Mouse (Mus musculus) embryo, embryonic 10 days (tissue): ENCODE results near the gene 4930523C07Rik.

Experiments used
- DNase-seq: peaks from one replicate; pipeline ENCODE4 v3.0.0-alpha.2; 2015; ENCODE audit warnings: low spot score

Gene 4930523C07Rik

DNA sequence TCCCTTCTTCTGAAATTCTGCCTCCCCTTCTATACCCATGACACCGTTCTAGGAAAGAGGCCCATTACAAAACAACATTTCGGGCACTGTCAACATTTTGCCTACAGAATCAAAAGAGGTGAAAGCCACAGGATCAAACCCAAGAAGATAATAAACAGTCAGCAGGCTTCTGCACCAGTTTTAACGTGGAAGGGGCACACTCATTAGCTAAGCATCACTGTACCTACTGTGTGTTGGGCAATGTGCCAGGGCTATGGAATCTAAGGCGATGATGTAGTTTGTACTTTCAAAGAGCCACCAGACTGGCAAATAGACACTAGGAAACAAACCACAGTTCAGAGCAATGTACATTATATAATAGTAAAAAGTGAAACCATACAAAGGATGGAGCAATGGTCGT is 1.8 kb downstream of the 4930523C07Rik start:
- DNase-seq, result no peak

DNA sequence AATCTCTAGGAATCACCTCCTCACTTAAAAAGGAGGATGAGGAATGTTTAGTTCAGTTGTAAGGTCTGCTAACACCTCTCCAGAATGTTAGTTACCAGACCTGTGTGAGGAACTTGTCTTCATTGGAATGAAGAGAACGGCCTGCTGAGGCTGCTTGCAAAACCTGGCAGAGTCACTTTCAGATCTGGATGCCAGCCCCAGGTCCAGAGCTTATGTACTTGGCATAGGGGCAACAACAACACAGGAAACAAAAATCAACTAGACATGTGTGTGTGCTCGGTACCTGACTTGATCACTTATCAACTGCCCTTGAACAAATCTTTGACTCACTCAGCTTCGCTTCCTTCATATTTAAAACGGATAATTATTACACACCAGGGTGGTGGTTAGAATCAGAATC is 2.6 kb downstream of the 4930523C07Rik start:
- no peak for DNase-seq

DNA sequence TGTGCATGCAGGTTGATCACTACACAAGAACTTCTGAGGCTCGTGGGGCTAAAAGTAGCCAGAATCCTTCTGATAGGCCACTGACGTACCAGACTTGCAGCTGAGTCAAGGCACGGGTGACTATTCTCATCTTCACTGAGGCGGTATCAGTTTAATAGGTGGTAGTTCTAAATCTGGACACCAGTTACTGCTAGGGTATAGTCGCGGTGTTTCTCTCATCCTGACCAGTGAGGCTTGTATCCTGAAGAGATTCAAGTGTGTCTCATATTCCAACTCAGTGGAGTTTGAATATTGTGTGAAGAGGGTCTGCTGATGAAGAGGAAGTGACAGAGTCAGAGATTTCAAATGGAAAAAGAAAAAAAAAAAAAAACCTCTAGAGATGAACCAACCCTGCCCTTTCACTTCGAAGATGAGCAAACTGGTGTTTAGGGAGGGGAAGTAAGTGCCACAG is 3.3 kb downstream of the 4930523C07Rik start:
- DNase-seq, result no peak

DNA sequence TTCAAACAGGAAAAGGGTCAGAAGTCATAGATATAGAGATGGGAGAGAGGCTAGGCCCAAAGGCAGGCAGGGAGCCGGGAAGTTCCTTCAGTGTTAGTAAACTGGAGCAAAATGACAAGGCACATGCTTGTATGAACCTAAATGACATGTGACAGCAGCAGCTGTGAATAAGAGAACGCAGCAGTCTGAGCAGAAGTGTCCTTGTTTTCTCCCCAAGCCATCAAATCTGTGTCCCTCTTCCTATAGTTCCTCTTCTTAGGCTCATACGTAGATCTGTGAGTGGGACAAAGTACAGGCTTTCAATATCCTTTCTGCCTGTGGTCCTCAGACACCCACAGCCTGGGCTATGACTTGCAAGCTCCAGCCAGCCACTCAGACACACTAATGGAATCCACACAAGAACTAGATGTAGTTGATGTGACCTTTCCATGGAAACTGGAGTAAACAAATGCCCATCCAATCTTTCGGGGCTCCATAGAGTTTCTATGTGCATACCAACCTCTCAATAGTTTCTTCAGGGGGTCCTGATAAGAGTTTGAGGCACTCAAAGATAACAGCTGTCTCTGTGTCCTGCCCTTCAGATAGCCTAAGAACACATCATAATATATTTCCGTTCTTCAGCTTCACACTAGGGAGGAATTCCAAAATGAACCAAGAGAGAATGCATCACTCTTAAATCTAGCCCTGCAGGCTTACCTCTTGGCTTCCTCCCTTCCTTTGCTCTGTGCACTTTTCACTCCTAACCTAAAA is 5.1 kb downstream of the 4930523C07Rik start:
- no peak for DNase-seq

DNA sequence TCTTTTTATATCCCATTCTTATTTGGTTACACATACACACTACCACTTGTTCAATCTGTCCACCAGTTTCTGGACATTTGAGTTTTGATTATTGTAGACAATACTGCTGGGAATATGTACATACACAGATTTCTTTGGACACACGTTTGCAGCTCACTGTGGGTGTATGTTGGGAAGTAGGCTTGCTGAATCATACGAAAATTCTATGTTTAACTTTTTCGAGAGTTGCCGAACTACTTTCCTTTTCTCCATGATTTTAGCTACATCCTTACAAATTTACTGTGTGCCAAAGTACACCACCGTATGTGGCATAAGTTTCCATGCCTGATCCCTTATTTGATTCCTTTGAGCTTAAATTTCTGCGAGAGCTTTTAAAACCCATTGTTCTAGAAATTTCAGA is 6.7 kb downstream of the 4930523C07Rik start:
- DNase-seq, result no peak

DNA sequence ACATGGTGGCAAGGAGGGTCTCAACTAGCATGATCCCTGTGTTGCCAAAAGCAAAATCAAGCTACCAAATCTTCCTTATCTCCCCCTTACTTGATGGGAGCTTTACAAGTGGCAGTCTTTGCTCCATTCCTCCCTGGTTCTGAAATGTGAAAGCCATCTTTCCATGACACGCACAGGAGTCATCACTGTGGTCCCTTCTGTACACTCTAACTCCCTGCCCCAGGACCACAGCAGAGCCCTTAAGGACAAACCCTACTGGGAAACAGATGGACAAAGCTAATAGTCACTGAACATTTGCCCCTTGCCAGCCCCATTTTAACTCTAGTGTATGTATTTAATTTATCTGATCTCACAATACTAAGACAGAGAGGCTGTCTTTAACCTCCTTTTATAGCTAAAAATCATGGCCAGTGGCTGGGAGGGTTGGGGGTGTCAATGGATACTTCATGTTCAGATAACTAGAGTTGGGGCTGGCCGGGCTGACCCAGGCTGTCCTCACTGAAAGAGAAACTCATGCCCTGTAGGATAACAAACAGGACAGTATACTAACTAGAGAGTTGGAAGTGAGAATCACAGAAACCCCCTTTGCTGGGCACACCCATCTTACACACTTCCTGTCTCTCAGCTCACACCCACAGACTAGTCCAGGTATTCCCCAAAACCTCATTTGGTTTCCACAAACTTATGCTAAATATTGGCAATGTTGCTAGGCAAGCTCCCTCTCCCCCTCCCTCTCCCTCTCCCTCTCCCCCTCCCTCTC is 8.6 kb downstream of the 4930523C07Rik start:
- DNase-seq, result no peak

DNA sequence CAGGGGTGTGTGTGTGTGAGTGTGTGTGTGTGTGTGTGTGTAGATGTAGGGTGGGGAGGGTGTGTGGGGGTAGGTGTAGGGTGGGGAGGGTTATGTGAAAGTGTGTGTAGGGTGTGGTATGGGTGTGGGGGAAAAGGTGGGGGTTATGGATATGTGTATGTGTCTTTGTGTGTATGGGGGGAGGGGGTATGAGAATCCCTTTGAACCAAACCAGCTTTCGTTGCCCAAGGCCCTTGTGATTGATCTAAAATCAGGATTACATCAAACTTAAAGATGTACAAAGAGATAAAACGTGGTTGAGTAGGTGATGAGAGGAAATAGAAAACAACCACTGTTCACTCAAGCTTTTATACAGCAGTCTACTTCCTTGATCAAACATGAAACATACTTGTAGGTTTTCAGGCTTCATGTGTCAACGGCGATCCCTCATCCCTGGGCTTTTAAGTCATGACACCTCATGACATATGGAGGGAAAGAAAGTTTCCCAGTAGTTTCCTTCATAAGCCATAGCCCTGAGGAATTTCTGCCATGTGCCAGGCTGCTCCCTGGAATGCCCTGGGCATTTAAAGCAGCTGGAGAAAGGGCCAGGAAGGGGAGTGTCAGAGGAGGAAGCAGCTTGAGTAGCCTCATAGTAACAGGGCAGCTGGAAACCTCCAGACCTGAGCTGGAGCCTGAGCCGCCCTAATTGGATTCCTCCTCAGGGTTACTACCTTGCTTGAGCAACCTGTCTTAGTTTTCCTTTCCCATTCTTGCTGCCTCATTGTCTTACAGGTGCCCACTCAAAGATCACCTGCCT is 9.5 kb downstream of the 4930523C07Rik start:
- no peak for DNase-seq

DNA sequence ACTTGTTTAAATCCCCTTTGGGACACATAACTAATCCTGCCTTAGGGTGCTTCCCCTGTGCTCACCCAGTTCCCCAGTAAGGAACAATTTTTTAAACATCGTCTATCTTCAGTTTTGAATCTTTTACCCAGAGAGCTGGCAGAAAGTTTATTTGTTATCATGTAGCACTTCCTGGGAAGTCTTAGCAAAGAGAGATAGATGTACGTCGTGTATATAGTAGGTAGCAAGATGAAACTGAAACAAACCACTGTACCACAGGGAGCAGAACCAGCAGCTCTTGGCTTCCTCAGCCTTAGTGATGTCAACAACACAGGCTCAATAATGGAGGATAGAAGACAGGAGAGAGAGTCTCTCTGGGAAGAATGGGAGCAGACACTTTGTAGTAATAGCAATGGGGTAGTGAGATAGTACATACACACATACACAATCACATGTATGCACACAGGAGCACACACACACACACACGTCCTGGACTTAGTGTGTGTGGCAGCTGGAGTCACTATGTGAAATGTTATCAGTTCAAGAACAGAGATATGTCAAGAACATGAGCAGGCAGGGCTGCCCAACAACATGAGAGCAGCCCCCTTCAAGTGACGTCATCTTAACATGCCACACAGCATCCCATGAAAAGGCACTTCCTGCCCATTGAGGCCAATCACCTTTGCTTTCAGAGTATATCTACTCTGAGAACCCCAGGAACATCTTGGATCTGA is 10.3 kb downstream of the 4930523C07Rik start:
- no peak for DNase-seq

DNA sequence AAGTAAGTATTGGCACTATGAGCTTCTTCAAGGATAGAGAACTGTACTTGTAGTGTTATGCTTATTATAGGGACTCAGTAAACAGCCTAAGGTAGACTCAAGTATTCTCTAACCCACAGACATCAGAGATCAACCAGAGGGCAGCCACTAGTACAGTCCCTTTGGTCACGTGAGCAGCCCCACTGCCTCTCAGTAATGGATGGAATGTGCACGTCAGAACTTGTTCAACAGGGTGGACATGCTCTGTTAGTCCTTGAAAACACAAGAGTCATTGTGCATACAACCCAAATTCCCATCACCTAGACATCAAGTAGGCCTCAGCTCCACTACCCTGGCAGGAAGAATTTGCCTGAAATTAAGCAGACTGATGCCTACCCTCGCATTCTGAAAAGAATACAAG is 13.5 kb downstream of the 4930523C07Rik start:
- no peak for DNase-seq

DNA sequence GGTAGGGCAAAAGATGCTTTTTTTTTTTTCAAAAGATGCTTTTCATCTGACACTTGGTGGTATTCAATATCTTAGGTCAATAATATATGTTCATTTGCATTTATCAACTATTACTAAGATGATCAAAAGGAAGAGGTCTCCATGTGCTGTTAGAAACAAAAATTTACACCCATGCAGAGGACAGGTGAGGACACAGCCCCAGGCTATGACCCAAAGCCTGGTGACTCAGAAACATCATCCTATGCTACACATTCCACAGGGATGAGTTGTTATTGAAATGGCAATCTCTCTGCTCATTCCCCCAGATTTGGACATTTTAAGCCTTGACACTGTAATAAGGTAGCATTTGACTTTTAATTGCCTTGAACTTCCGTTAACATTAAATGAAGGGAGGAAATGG is 15.7 kb downstream of the 4930523C07Rik start:
- no peak for DNase-seq

DNA sequence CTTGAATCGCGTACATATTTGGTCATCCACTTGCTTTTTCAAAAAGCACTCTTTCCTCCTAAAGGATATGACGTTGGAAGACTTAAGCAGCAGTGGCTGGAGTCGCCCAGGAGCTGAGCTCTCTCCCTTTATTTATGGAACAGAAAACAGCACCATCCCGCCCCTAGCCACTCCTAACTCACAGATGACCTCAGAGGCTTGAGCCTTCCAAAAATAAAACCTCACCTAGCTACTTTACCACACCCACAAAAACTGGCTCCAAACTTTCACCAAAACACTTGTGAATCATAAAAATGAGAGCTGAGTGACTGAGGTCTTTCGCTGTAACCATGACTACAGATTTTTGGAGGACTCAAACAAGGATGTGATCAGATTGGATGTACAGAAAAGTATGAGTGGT is 16.4 kb downstream of the 4930523C07Rik start:
- no peak for DNase-seq

DNA sequence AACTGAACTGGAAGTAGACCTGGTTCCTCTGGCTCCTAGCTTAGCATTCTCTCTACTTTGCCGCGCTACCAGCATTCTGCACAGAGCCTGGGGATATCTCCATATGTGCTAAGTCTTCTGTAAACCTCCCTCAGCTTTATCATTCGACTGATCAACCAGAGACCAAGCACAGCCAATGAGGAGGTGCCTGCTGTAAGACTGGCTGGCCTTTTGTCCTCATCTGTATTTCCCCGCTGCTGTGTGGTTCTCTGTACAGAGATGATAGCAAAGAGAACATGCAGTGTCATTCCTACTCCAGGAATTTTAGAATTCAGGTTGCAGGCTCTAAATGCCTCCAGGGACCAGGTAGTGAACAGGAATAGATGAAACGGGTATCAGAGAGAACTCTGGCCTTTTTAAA is 17.1 kb downstream of the 4930523C07Rik start:
- no peak for DNase-seq

DNA sequence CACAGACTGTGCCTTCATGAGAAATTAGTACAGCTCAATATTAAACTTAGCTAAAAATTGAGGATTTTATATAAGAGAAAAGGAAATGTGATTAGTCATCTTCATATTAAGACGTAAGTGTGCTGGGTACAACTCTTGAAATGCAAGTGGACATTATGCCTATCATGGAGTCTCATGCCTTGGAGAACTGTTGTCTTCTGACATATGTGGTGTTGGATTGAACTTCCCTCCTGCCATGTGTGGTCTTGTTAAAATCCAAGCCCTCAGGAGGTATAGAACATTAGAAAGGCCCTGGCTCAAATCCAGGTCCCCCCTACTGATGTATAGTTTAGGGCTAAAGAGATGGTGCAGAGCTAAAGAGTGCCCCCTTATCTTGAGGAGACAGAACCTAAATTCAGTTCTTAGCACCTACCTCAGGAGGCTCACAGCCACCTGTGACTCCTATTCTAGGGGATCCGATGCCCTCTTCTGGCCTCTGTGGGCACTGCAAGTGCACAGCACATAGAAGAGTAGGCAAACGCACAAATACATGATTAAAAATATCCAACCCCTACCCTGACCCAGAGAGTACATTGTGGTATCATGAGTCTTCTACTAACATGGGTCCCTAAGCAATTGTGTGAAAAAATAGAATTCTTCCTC is 17.7 kb downstream of the 4930523C07Rik start:
- DNase-seq, result peak; percentile 37

DNA sequence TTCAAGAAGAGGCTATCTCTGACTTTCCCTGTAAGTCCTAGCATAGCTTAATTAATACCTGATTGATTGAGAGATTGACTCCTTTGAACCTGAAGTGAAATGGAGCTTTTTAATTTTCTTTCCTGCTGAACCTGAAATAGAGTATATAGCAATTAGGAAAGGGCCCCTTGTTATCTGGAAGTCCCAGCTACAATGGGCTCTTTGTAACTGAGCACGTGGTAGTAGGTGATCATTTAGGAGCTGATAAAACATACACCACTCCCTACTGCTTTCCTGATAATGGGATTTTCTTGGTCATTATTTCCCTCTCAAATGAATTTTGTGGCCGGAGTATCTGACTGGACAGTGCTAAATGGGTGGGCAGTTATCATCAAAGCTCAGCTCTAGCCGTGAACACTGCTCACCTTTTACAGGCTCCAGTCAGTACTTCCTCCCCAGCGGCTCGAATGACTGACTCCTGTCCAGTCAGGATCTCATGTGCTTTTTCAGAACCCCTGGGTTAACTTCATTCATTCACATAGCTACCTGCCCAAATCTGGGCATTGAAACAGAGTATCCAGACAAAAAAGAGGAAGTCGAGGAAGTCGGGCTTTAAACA is 20.5 kb downstream of the 4930523C07Rik start:
- DNase-seq, result no peak

DNA sequence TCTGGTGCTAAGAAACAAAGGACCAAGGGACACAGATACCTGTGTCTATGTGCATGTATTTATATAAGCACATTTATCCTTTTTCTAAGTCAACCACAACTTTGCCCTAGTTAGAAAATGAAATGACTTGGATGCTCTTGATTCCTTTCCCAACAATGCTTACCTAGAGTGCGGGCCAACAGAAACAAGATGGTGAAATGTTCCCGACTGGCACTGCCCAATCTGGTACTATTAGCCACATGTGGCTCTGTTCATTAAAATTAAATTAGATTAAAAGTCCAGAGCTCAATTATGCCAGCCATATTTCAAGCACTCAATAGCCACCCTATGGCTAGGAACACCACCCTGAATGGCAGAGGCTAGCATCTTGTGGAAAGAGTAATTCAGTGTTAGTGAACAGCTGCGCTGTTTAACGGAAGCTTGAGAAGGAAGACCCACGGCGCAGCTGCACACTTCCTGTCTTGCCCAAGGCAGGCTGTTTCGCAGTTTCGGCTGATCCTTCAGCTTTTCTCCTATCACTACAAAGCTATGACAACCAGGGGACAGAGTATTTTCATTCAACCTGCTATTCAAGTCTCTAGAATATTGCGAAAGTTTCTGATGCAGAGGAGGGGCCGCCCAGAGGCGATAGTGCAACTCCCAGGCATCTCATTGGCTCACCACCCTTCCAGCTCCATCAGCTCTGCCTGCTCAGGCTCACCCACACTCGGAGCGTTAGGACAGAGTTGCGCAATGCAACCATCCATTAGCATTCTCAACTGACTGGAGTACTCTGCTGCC is 34.9 kb downstream of the 4930523C07Rik start:
- no peak for DNase-seq

DNA sequence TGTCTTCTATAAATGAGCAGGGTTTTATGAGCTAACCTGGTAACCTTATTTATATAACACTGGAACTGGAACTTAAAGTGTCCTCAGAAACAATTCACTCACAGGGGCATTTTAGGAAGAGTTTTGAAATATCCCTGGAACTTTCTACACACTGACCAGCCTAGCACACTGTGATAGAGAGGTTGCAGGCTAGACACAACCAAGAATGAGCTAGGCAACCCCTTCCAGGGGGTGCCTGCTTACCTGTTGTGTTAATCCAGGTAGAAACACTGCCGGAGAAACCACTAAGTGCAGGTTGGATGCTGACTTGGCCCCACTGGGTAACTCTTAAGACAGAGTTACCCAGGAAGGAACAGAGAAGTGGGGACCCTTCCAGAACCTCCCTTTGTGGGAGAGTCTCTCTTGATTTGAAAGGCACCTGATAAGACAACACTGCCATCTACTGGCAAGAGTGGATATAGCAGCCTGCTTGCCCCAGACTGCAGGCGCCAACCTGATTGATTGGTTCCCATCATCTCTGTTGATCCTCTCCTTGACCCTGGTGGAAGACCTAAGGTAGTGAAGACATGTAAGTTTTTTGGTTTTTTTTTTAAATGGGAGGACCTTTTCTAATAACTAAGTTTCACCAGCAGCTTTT is 36.7 kb downstream of the 4930523C07Rik start:
- DNase-seq, result peak; percentile 88

DNA sequence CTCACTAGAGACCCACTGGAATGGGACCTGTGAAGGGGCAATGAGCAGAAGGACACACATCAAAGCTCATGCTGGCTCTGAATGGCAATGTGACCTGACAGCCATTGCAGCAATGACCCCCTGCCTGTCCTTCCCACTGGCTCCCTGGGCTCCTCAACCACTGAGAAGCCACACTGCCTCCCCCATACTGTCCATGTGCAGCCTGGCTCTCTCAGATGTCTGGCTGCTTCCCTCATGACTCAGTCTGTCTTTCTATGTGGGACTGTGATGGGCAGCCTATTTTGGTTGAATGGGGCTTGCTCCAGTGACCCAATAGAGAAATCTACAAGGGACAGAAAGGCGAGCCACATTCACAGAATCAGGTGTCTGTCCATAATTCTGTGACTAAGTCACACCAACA is 38.5 kb downstream of the 4930523C07Rik start:
- DNase-seq, result no peak

DNA sequence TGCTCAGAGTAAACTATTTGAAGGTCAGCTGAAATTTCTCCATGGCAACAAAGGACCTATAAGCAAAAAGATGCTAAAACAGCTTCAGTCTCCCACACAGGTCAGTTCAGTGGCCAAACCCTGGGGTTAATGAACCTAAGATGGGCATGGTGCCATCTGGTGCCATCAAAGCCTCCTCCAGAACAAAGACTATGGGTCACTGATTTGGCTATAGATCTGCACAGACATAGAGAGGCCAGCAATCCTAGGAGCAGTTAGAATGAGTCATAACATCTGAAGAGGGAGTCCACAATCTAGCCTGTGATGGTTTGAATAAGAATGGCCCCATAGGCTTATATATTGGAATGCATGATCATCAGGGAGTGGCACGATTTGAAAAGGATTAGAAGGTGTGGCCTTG is 40.1 kb downstream of the 4930523C07Rik start:
- DNase-seq, result no peak

DNA sequence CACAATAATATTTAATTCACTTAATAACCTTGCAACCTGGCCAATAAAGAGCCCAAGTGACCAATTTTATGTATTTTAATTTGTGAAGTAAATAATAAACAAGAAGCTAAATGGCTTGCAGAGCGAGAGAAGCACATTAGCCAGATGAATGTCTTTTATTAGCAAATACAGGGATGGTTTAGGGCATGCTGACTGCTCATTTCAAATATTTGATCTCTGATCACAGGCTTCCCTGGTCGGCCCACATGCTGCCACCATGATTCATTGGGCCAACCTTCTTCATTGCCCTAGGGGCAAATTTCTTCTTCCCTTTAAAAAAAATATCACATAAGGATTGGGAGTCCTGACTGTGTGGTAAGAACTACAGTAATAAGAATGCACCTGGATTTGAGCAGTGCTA is 42.5 kb downstream of the 4930523C07Rik start:
- DNase-seq, result no peak
